Mouse (Mus musculus) erythroblast, embryonic 14.5 days (primary cell): Measurements from ENCODE around the gene Degs2. TPM values are rescaled to one million over a fixed set of nuclear protein-coding genes. Genes with fewer than 3 reads are reported as not detected.

Experiments
- H3K27me3 ChIP-seq: 2 replicates; pipeline ENCODE4 v1.6.1; 2012; ENCODE audit warnings: inconsistent platforms; ENCODE audit not compliant: control insufficient read depth
- H3K36me3 ChIP-seq: 2 replicates; pipeline ENCODE4 v1.6.1; 2012; ENCODE audit warnings: mild to moderate bottlenecking, inconsistent platforms; ENCODE audit not compliant: control insufficient read depth
- H3K4me1 ChIP-seq: 2 replicates; pipeline ENCODE4 v1.6.1; 2012; ENCODE audit warnings: inconsistent platforms; ENCODE audit not compliant: control insufficient read depth
- H3K4me3 ChIP-seq: replicated peaks from 2 replicates; pipeline ENCODE3; 2012; ENCODE audit warnings: moderate library complexity, mild to moderate bottlenecking, inconsistent platforms
- H3K9me3 ChIP-seq: 2 replicates; pipeline ENCODE4 v1.6.1; 2012; ENCODE audit warnings: low read length, inconsistent platforms, mixed read lengths; ENCODE audit not compliant: control insufficient read depth
- GATA1 ChIP-seq: IDR thresholded peaks from 2 replicates; pipeline ENCODE4 v1.6.1; 2012; ENCODE audit warnings: low read length, inconsistent platforms, mixed read lengths
- TAL1 ChIP-seq: IDR thresholded peaks from 3 replicates; pipeline ENCODE4 v1.6.1; 2012; ENCODE audit warnings: low read length, inconsistent platforms, mixed read lengths
- polyA plus RNA-seq: library from polyadenylated mRNA; stranded (reverse); fragments of >175 nt; gene quantifications from 2 replicates; pipeline ENCODE4 v1.2.3, GENCODE M21; 2012

The Degs2 gene
- polyA plus RNA-seq, 1 experiment = not detected

DNA sequence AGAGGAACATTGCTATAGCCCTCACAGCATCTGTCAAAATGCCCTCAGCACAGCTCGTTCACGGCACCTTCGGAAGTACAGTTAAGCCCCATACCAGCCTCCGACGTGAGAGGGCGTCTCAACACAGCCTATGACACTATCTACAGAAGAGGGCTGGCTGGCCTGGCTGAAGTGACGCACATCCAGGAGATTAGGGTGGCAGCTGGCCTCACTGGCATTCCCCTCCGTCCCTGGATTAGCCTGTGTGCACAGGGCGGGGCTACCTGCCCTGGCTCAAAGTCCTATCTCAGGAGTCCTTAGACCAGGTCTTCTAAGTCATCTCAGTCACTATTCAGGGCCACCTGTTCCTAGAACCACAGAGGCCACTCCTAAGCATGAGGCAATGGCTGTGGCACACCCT, 12.9 kb downstream of the Degs2 start:
- Histone ChIP-seq H3K4me3 (no peak overlapping the region), H3K36me3 (no peaks in the 10 kb centered on the region; the same call in 1 of the 2 replicates), H3K27me3 (no peaks in the 10 kb centered on the region), H3K9me3 (no peaks in the 10 kb centered on the region), H3K4me1 (no peaks in the 10 kb centered on the region; the same call in none of the 2 replicates)
- no peak for TF ChIP-seq TAL1
- no peak for TF ChIP-seq GATA1

DNA sequence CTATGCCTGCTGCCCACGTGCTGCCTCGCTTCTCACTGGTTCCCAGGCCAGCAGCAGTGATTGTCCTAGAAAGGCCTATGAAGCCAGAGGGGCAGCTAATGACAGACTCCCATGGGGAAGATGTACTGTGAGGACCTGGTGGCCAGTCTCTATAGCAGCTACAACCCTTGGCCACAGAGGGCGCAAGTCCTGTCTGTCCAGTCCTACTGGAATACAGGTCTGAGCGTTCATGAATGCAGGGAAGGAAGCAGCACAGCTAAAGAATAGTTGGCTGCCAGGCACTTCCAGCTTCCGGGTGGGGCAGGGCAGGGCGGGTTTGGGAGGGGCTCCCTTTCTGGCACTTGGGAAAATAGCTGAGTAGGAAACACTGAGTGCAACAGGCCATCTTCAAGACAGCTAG, 15.2 kb downstream of the Degs2 start:
- H3K9me3 ChIP-seq = no peaks in the 10 kb centered on the region
- no peaks in the 10 kb centered on the region for H3K27me3 ChIP-seq
- no peaks in the 10 kb centered on the region; the same call in none of the 2 replicates for H3K4me1 ChIP-seq
- H3K36me3 ChIP-seq = peaks cover 2% of the 10 kb centered on the region
- TF ChIP-seq TAL1 (no peak), GATA1 (no peak)
- H3K4me3 ChIP-seq = no peak overlapping the region

DNA sequence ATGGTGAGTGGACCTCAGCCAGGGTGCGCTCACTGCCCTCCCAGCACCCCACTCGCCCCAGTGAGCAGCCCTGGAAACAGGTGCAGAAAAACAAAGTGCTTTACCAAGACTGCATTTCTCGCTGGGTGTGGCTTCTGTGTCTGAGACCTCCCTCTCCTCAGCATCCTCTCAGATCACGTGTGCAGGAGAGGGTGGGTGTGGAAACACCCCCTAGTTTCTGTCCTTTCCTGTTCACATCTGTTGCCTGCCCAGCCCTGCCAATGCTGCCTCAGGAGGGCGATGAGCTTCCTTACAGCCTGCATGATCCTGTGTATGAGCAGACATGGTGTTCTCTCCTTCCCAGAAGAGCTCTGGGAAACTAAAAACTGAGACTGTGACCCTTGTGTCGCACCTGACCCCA, 15.7 kb downstream of the Degs2 start:
- H3K4me1 ChIP-seq = no peaks in the 10 kb centered on the region; the same call in none of the 2 replicates
- H3K9me3 ChIP-seq = no peaks in the 10 kb centered on the region
- TF ChIP-seq TAL1 = no peak
- TF ChIP-seq GATA1 = no peak
- H3K4me3 ChIP-seq = no peak overlapping the region
- no peaks in the 10 kb centered on the region for H3K27me3 ChIP-seq
- H3K36me3 ChIP-seq = peaks cover 2% of the 10 kb centered on the region

DNA sequence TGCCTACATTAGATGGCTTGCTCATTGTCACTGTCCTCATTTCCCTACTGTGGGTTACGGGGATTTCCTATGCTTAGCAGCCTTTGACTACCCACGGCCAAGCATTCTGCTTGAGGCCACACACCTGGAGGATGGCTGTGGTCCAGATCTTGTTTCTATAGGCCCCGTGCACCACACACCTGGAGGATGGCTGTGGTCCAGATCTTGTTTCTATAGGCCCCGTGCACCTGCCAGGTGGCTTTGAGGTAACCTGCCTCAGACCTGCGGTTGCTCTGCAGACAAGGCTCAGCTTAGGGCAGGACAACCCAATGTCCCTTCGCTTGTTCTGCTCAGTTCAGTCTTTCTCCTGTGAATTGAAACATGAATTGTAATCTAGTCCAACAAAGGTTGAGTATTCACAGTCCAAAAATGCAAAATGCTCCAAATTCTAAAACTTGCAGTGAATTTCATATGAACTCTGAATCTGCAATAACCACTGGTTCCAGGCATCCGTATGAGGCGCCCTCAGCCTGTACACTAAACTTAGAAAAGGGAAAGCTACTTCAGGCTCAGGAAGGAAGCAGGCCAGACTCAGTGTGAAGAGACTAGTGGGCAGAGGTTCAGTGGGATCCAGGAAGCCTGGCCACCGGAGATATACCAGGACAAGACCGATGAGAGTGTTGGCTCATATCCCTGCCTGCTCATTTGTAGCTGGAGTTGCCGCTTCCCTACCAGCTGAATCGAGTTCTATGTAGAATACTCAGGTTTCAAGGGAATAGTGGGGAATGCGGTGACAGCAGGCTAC, 19.7 kb downstream of the Degs2 start:
- Histone ChIP-seq H3K4me1 (no peaks in the 10 kb centered on the region; the same call in 1 of the 2 replicates), H3K4me3 (no peak overlapping the region), H3K27me3 (no peaks in the 10 kb centered on the region), H3K36me3 (peaks cover 5% of the 10 kb centered on the region), H3K9me3 (no peaks in the 10 kb centered on the region)
- TF ChIP-seq GATA1 = no peak
- no peak for TF ChIP-seq TAL1

DNA sequence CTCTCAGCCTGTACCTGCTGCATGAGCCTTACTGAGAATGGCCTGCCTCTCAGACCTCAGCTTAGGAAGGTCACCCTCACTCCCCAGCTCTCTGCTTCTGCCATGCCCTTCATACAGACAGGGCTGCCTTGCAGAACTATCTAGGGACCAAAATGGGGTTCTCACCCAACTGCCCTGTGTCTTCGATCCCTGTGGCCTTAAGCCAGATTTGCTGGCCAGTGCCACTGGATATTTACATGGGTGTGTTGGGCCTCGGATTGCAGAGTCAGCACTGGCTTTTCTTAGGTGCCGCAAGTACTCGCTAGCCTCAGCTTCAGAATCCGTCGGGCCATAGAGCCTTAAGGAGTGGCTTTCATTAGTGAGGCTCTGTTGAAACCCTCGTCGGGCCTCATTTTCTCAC, 21.3 kb downstream of the Degs2 start:
- Histone ChIP-seq H3K4me1 (no peaks in the 10 kb centered on the region), H3K4me3 (no peak overlapping the region), H3K9me3 (no peaks in the 10 kb centered on the region), H3K36me3 (peaks cover 5% of the 10 kb centered on the region), H3K27me3 (no peaks in the 10 kb centered on the region)
- TF ChIP-seq TAL1 (no peak), GATA1 (no peak)

DNA sequence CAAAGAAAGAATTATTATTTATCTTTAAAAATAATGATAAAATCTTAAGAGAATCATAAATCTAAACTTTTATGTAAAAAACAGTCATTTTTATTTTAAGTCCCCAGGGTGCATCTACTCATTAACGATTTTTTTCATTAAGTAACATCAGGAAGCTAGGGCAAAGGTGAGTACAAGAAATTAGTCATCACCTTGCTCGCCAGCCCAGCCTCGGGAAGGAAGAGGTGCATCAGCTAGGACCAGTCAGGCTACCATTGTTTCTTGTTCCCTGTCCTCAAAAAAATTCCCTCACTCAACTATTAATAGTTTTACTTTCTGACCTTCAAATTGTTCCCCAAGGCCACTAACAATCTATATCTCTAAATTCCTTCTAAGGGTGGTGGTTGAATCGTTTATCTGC, 23.7 kb downstream of the Degs2 start:
- H3K36me3 ChIP-seq = peaks cover 5% of the 10 kb centered on the region
- TF ChIP-seq TAL1 = no peak
- no peak for TF ChIP-seq GATA1
- H3K4me1 ChIP-seq = no peaks in the 10 kb centered on the region
- no peaks in the 10 kb centered on the region for H3K27me3 ChIP-seq
- no peaks in the 10 kb centered on the region for H3K9me3 ChIP-seq
- no peak overlapping the region for H3K4me3 ChIP-seq

DNA sequence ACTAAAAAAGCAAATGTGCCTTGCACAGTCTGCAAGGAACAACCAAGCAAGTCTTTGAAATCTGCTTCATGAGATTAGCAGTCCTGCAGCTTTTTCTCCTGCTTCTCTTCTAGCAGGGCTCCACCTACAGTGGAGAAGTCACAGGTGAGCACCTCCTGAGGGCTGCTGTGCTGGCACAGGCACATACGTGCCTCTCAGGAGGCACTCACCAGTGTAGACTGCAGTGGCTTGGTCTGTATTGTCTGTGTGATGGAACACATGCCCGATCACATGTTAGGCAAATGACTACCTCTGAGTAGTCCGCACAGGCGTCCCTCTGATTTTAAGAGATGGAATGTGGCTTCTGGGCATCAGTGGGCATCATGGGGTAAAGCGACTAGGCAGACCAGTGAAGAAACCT, 25.0 kb downstream of the Degs2 start:
- Histone ChIP-seq H3K27me3 (no peaks in the 10 kb centered on the region), H3K4me3 (no peak overlapping the region), H3K36me3 (peaks cover 5% of the 10 kb centered on the region), H3K4me1 (no peaks in the 10 kb centered on the region), H3K9me3 (no peaks in the 10 kb centered on the region)
- TF ChIP-seq TAL1 (no peak), GATA1 (no peak)

DNA sequence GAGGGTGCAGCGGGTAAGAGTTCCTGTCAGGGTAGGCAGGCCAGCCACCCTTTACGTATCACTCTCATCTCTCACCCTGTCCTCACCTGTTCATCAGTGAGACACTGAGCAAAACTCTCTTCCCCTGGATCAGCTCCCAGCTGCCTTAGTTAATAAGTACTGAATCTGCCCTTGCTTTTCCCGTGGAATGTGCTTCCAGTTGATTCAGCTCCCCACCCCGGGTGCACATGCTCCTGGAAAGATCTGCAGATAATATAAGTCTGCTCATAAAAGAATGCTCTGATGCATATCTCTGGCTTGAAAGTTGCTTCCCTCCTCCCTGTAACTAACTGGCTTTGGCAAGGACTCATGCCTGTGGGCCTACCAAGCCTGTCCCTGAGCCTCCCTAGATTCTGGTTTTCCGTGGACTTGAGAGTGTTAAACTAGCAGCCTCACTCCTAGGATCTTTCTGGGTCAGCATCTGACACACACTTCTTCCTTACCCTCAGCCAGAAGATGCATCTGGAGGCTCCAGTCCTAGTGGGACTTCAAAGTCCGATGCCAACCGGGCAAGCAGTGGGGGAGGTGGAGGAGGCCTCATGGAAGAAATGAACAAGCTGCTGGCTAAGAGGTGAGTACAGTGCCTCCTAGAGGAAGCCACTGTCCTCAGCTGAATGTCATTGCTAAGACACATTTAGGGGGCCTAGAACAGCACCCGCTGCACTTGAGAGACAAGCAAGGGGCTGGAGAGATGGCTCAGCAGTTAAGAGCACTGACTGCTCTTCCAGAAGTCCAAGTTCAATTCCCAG, 26.3 kb downstream of the Degs2 start:
- TF ChIP-seq GATA1 = no peak
- no peak for TF ChIP-seq TAL1
- no peaks in the 10 kb centered on the region for H3K27me3 ChIP-seq

DNA sequence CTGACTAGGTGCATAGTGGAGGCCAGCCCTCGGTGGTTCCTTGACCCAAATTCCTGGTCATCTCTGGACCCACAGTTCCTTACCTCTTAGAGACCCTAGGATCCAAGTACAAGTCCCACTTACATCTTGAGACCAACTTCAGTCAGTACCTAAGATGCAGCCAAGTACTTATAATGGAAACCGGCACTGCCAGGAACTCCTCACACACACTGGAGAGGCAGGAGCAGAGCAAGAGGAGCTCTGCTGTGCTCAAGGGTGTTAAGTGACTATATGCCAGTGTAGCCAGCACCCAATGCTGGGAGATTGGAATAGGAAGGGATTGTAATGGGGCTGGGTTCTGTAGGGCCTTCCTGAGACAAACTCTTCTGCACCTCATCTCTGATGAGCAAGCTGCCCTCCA, 27.2 kb downstream of the Degs2 start:
- H3K9me3 ChIP-seq = no peaks in the 10 kb centered on the region
- no peaks in the 10 kb centered on the region for H3K27me3 ChIP-seq
- TF ChIP-seq GATA1 = no peak
- TF ChIP-seq TAL1 = no peak
- peaks cover 2% of the 10 kb centered on the region; the same call in 1 of the 2 replicates for H3K36me3 ChIP-seq
- no peak overlapping the region for H3K4me3 ChIP-seq
- no peaks in the 10 kb centered on the region for H3K4me1 ChIP-seq

More for the DNA sequence above, 26.3 kb downstream of the Degs2 start:
- H3K9me3 ChIP-seq = no peaks in the 10 kb centered on the region
- peaks cover 4% of the 10 kb centered on the region for H3K36me3 ChIP-seq
- no peaks in the 10 kb centered on the region for H3K4me1 ChIP-seq
- H3K4me3 ChIP-seq = no peak overlapping the region
